Mouse (Mus musculus) lung, postnatal 0 days (tissue): Measurements from ENCODE around the gene Ewsr1.

Experiments
- CTCF ChIP-seq: IDR thresholded peaks from 2 replicates; pipeline ENCODE4 v1.5.1; 2016; ENCODE audit warnings: antibody characterized with exemption, mild to moderate bottlenecking
- EP300 ChIP-seq: IDR thresholded peaks from 2 replicates; pipeline ENCODE4 v1.6.1; 2016; ENCODE audit warnings: antibody characterized with exemption, mild to moderate bottlenecking, control low read depth

- TF ChIP-seq CTCF (no peak), EP300 (no peak)
Measured at GRCm38 (mm10) chr11:5139372-5139771, 40.3 kb upstream of the Ewsr1 start.
